Mouse (Mus musculus): ENCODE data around the gene Zfp972.
"Not testable (repeated sequence)": the region's sequence is repeated elsewhere in the genome, so short reads cannot be mapped to it uniquely, and the experiment has no call there.

- not testable (repeated sequence) for TF ChIP-seq CTCF (IDR thresholded peaks at IDR 0.05; ENCODE audit: control insufficient read depth, insufficient read depth, insufficient read length); USF1 (IDR thresholded peaks at IDR 0.05; ENCODE audit: low read depth); MYOD1 (IDR thresholded peaks at IDR 0.05; ENCODE audit: control insufficient read depth, insufficient read length, low read depth); MAX (IDR thresholded peaks at IDR 0.05); CEBPB (IDR thresholded peaks at IDR 0.05; ENCODE audit: low read depth); MYOG (IDR thresholded peaks at IDR 0.05; ENCODE audit: control insufficient read depth, extremely low read depth, insufficient read length); FOSL1 (IDR thresholded peaks at IDR 0.05; ENCODE audit: insufficient read depth, low read length, poor library complexity, severe bottlenecking)
Measured at GRCm38 (mm10) chr2:177862254-177862653, 63.2 kb downstream of the Zfp972 start.
